Mouse (Mus musculus) megakaryocyte-erythroid progenitor cell, adult 5-6 weeks (primary cell): Measurements from ENCODE around the gene Gm4881. TPM values are rescaled to one million over a fixed set of nuclear protein-coding genes. Genes with fewer than 3 reads are reported as not detected.

Experiments
- ATAC-seq: replicated peaks from 2 replicates; pipeline ENCODE4 v1.8.0; 2016; ENCODE audit warnings: mild to moderate bottlenecking, inconsistent platforms; ENCODE audit not compliant: severe bottlenecking, poor library complexity, low FRiP score, low TSS enrichment
- total RNA-seq, 2 experiments: library from RNA; stranded (forward) in 1 of 2; stranded (reverse) in 1 of 2; fragments of 200-1000, 215-1000 nt in 1 of 2; fragments of >200 nt in 1 of 2; fragmentation: Nextera tagmentation in 1 of 2; gene quantifications; 2 replicates each; pipeline ENCODE4 v1.2.3; 2014 to 2017

Gm4881 gene
- total RNA-seq, 2 experiments from 2014 or later, result not detected

GRCm38 (mm10) chr7:24877588-24877987 is 66.7 kb downstream of the Gm4881 start:
- ATAC-seq, result no peak

Other genes with a start within 250 kb of the Gm4881 start
- not detected in 2 replicates for gene BC049730, start 235.3 kb downstream of the Gm4881 start, total RNA-seq (2014; fragmentation: Nextera tagmentation)
- gene BC049730, start 235.3 kb downstream of the Gm4881 start, total RNA-seq (2017), result not detected in 2 replicates
- not detected in 2 replicates for gene Gm4763, start 217.6 kb downstream of the Gm4881 start, total RNA-seq (2014; fragmentation: Nextera tagmentation)
- gene Gm4763, start 217.6 kb downstream of the Gm4881 start, total RNA-seq (2017), result not detected in 2 replicates
- gene Cd177, start 184.2 kb downstream of the Gm4881 start, total RNA-seq (2014; fragmentation: Nextera tagmentation), result 3.2 TPM in 1 of 2 replicates, not detected in the other
- 1.8 and 2.6 TPM in 2 replicates for gene Cd177, start 184.2 kb downstream of the Gm4881 start, total RNA-seq (2017)
- gene Ceacam10, start 167.3 kb downstream of the Gm4881 start, total RNA-seq (2014; fragmentation: Nextera tagmentation), result not detected in 2 replicates
- 6.4 TPM in 1 of 2 replicates, not detected in the other for gene Ceacam10, start 167.3 kb downstream of the Gm4881 start, total RNA-seq (2017)
- gene Gm9844, start 82.3 kb downstream of the Gm4881 start, total RNA-seq (2014; fragmentation: Nextera tagmentation), result 0.96 and 1.0 TPM in 2 replicates
- gene Gm9844, start 82.3 kb downstream of the Gm4881 start, total RNA-seq (2017), result 5.2 and 13.0 TPM in 2 replicates
- not detected in 2 replicates for gene Lypd4, start 74.6 kb downstream of the Gm4881 start, total RNA-seq (2014; fragmentation: Nextera tagmentation)
- gene Lypd4, start 74.6 kb downstream of the Gm4881 start, total RNA-seq (2017), result not detected in 2 replicates
- not detected in 2 replicates for gene Dmrtc2, start 74.4 kb downstream of the Gm4881 start, total RNA-seq (2014; fragmentation: Nextera tagmentation)
- not detected in 2 replicates for gene Dmrtc2, start 74.4 kb downstream of the Gm4881 start, total RNA-seq (2017)
- 4,961 and 5,532 TPM in 2 replicates for gene Rps19, start 60.1 kb downstream of the Gm4881 start, total RNA-seq (2014; fragmentation: Nextera tagmentation)
- 979 and 1,008 TPM in 2 replicates for gene Rps19, start 60.1 kb downstream of the Gm4881 start, total RNA-seq (2017)
- gene Cd79a, start 47.1 kb downstream of the Gm4881 start, total RNA-seq (2014; fragmentation: Nextera tagmentation), result 1.5 and 29.5 TPM in 2 replicates
- 4.4 TPM in 1 of 2 replicates, not detected in the other for gene Cd79a, start 47.1 kb downstream of the Gm4881 start, total RNA-seq (2017)
- 104 and 120 TPM in 2 replicates for gene Arhgef1, start 41.6 kb downstream of the Gm4881 start, total RNA-seq (2014; fragmentation: Nextera tagmentation)
- 21.9 and 32.8 TPM in 2 replicates for gene Arhgef1, start 41.6 kb downstream of the Gm4881 start, total RNA-seq (2017)
- 128 and 146 TPM in 2 replicates for gene Rabac1, start 28.3 kb upstream of the Gm4881 start, total RNA-seq (2014; fragmentation: Nextera tagmentation)
- 38.0 and 103 TPM in 2 replicates for gene Rabac1, start 28.3 kb upstream of the Gm4881 start, total RNA-seq (2017)
- not detected in 2 replicates for gene Atp1a3, start 61.5 kb upstream of the Gm4881 start, total RNA-seq (2014; fragmentation: Nextera tagmentation)
- gene Atp1a3, start 61.5 kb upstream of the Gm4881 start, total RNA-seq (2017), result 0.75 TPM in 1 of 2 replicates, not detected in the other
- 20.9 and 31.7 TPM in 2 replicates for gene Grik5, start 127.9 kb upstream of the Gm4881 start, total RNA-seq (2014; fragmentation: Nextera tagmentation)
- 0.23 and 6.4 TPM in 2 replicates for gene Grik5, start 127.9 kb upstream of the Gm4881 start, total RNA-seq (2017)
- gene Zfp574, start 128.1 kb upstream of the Gm4881 start, total RNA-seq (2014; fragmentation: Nextera tagmentation), result 12.0 and 18.6 TPM in 2 replicates
- gene Zfp574, start 128.1 kb upstream of the Gm4881 start, total RNA-seq (2017), result 3.7 and 6.9 TPM in 2 replicates
- gene Pou2f2, start 235.2 kb upstream of the Gm4881 start, total RNA-seq (2014; fragmentation: Nextera tagmentation), result 0.40 and 0.57 TPM in 2 replicates
- 0.91 TPM in 1 of 2 replicates, not detected in the other for gene Pou2f2, start 235.2 kb upstream of the Gm4881 start, total RNA-seq (2017)